Mouse (Mus musculus): ENCODE measurements around the gene Metap1d. TPM values are rescaled to one million over a fixed set of nuclear protein-coding genes. Genes with fewer than 3 reads are reported as not detected.

Gene Metap1d
- polyA plus RNA-seq, 1 experiment from 2014 or later, result 43.0 TPM

GRCm38 (mm10) chr2:71462553-71462952, 9.5 kb downstream of the Metap1d start:
- H3K27me3 ChIP-seq (replicated peaks; ENCODE audit: control insufficient read depth, insufficient read depth, low read length), result no peaks in the 10 kb centered on the region

GRCm38 (mm10) chr2:71466103-71466502, 13.0 kb downstream of the Metap1d start:
- Histone ChIP-seq H3K4me1 (ENCODE audit: control insufficient read depth, insufficient read depth, low read length) (no peaks in the 10 kb centered on the region), H3K4me3 (ENCODE audit: low read depth, low read length) (no peak overlapping the region), H3K9ac (ENCODE audit: low read depth, low read length) (no peak overlapping the region), H3K27me3 (replicated peaks; ENCODE audit: control insufficient read depth, insufficient read depth, low read length) (no peaks in the 10 kb centered on the region), H3K27ac (replicated peaks; ENCODE audit: low read depth, low read length) (no peak overlapping the region), H3K36me3 (ENCODE audit: control insufficient read depth, insufficient read depth, low read length) (no peaks in the 10 kb centered on the region), H3K9me3 (ENCODE audit: control insufficient read depth, low read length) (no peaks in the 10 kb centered on the region), H3K4me2 (ENCODE audit: low read depth, low read length) (no peak overlapping the region)
- ATAC-seq (ENCODE audit: low read depth) (peak; percentile 81; the same call in 1 of the 2 replicates), DNase-seq (ENCODE audit: low spot score) (peak; percentile 44)
- 20% methylated on average over 5 of the region's 6 CpGs for WGBS

More at GRCm38 (mm10) chr2:71462553-71462952, 9.5 kb downstream of the Metap1d start:
- Histone ChIP-seq H3K27ac (replicated peaks; ENCODE audit: low read depth, low read length) (no peak overlapping the region), H3K4me2 (ENCODE audit: low read depth, low read length) (no peak overlapping the region), H3K9me3 (ENCODE audit: control insufficient read depth, low read length) (no peaks in the 10 kb centered on the region), H3K4me1 (ENCODE audit: control insufficient read depth, insufficient read depth, low read length) (no peaks in the 10 kb centered on the region), H3K36me3 (ENCODE audit: control insufficient read depth, insufficient read depth, low read length) (no peaks in the 10 kb centered on the region), H3K4me3 (ENCODE audit: low read depth, low read length) (no peak overlapping the region), H3K9ac (ENCODE audit: low read depth, low read length) (no peak overlapping the region)
- DNase-seq (ENCODE audit: low spot score) (no peak), ATAC-seq (ENCODE audit: low read depth) (no peak)
- 65% methylated on average over 3 of the region's 3 CpGs for WGBS

DNA sequence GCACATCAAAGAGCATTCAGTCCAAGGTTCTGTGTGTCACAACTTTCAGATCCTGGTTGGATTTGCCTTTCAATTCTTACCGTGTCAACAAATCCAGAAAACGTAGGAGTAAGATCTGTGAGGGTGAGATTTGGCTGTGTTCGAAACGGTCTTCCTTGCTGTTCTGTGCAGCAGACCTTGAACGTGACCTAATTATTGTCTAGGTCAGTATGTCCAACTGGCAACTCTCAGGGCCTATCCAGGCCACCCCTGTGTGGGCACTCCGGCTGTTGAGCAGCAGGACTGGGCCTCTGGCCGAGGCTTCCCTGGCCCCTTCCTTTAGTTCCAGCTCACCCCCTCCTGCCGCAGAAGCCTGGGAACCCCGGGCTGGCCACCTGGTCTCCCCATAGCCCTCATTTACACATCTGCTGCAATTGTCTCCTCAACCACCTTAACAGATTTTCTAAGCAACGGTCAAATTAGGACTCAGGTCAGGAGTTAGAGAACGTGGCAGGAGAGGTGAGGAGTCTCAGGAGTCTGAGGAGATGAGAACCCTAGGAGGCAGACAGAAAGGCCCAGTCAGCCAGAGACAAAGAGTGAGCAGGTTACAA, 13.9 kb downstream of the Metap1d start:
- Histone ChIP-seq H3K27ac (replicated peaks; ENCODE audit: low read depth, low read length) (no peak overlapping the region), H3K4me1 (ENCODE audit: control insufficient read depth, insufficient read depth, low read length) (no peaks in the 10 kb centered on the region), H3K9me3 (ENCODE audit: control insufficient read depth, low read length) (no peaks in the 10 kb centered on the region), H3K4me3 (ENCODE audit: low read depth, low read length) (no peak overlapping the region), H3K27me3 (replicated peaks; ENCODE audit: control insufficient read depth, insufficient read depth, low read length) (no peaks in the 10 kb centered on the region), H3K36me3 (ENCODE audit: control insufficient read depth, insufficient read depth, low read length) (no peaks in the 10 kb centered on the region), H3K9ac (ENCODE audit: low read depth, low read length) (no peak overlapping the region), H3K4me2 (ENCODE audit: low read depth, low read length) (no peak overlapping the region)
- ATAC-seq (ENCODE audit: low read depth) (peak; percentile 67; the same call in 1 of the 2 replicates), DNase-seq (ENCODE audit: low spot score) (peak; percentile 38)
- WGBS, result 67% methylated on average over 11 of the region's 11 CpGs

DNA sequence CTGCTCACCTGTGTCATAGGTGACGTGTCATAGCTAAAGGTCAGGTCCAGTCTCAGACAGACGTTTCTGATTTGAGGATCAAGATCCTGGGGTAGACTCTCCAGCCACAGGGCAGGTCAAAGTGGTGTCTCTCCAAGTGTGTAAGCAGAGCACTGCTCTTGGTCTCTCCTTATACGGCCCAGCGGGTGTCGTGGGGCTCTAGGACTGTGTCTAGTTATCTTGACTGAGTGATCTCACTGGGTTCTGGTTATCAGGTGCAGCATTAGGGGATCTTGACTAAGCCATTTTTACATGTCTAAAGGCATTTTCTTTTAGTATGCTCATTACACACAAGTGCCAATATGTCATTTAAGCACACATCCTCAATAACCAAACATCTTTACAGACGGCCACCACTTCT, 18.0 kb downstream of the Metap1d start:
- Histone ChIP-seq H3K9me3 (ENCODE audit: control insufficient read depth, low read length) (no peaks in the 10 kb centered on the region), H3K4me3 (ENCODE audit: low read depth, low read length) (no peak overlapping the region), H3K4me2 (ENCODE audit: low read depth, low read length) (no peak overlapping the region), H3K27ac (replicated peaks; ENCODE audit: low read depth, low read length) (no peak overlapping the region), H3K36me3 (ENCODE audit: control insufficient read depth, insufficient read depth, low read length) (no peaks in the 10 kb centered on the region), H3K9ac (ENCODE audit: low read depth, low read length) (no peak overlapping the region), H3K27me3 (replicated peaks; ENCODE audit: control insufficient read depth, insufficient read depth, low read length) (no peaks in the 10 kb centered on the region), H3K4me1 (ENCODE audit: control insufficient read depth, insufficient read depth, low read length) (peaks cover 23% of the 10 kb centered on the region)
- ATAC-seq (ENCODE audit: low read depth), result no peak
- 88% methylated on average over 6 of the region's 6 CpGs for WGBS
- no peak for DNase-seq (ENCODE audit: low spot score)

- H3K36me3 ChIP-seq (ENCODE audit: control insufficient read depth, insufficient read depth, low read length), result no peaks in the 10 kb centered on the region
- no peak overlapping the region for H3K9ac ChIP-seq (ENCODE audit: low read depth, low read length)
- no peak overlapping the region for H3K4me3 ChIP-seq (ENCODE audit: low read depth, low read length)
- no peaks in the 10 kb centered on the region for H3K27me3 ChIP-seq (replicated peaks; ENCODE audit: control insufficient read depth, insufficient read depth, low read length)
- no peak for ATAC-seq (ENCODE audit: low read depth)
- H3K27ac ChIP-seq (replicated peaks; ENCODE audit: low read depth, low read length), result peak overlapping the region; percentile 76
- peak overlapping the region; percentile 23; the same call in 1 of the 2 replicates for H3K4me2 ChIP-seq (ENCODE audit: low read depth, low read length)
- H3K4me1 ChIP-seq (ENCODE audit: control insufficient read depth, insufficient read depth, low read length), result peaks cover 23% of the 10 kb centered on the region
- WGBS, result 20% methylated on average over 7 of the region's 7 CpGs
- DNase-seq (ENCODE audit: low spot score), result no peak
- H3K9me3 ChIP-seq (ENCODE audit: control insufficient read depth, low read length), result peaks cover 6% of the 10 kb centered on the region; the same call in 1 of the 2 replicates
These were observed 20.8 kb downstream of the Metap1d start for GRCm38 (mm10) chr2:71473830-71474229.

DNA sequence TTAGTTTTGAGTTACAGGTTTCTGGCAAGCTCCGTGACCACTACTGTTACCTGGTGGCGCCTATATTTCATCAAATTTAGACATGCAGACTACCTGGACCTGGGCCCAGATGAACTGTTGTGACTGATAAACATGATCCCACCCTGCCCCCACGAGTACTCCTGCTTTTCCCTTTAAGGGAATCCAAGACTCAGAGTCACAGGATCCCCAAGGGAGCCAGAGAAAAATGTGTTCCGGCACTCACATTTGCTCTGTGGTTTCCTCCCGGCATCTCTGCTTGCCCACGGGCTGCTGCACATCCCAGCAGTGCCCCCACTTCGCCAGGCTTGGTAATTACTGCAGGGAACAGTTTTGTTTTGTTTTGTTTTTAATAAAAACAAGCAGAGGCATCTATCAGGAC, 21.3 kb downstream of the Metap1d start:
- 11% methylated on average over 7 of the region's 7 CpGs for WGBS
- peak; percentile 73; the same call in 1 of the 2 replicates for ATAC-seq (ENCODE audit: low read depth)
- Histone ChIP-seq H3K27ac (replicated peaks; ENCODE audit: low read depth, low read length) (peak overlapping the region; percentile 76), H3K36me3 (ENCODE audit: control insufficient read depth, insufficient read depth, low read length) (no peaks in the 10 kb centered on the region), H3K9ac (ENCODE audit: low read depth, low read length) (no peak overlapping the region), H3K27me3 (replicated peaks; ENCODE audit: control insufficient read depth, insufficient read depth, low read length) (no peaks in the 10 kb centered on the region), H3K4me1 (ENCODE audit: control insufficient read depth, insufficient read depth, low read length) (peaks cover 23% of the 10 kb centered on the region), H3K4me3 (ENCODE audit: low read depth, low read length) (no peak overlapping the region), H3K4me2 (ENCODE audit: low read depth, low read length) (peak overlapping the region; percentile 23), H3K9me3 (ENCODE audit: control insufficient read depth, low read length) (peaks cover 6% of the 10 kb centered on the region; the same call in 1 of the 2 replicates)
- peak; percentile 90 for DNase-seq (ENCODE audit: low spot score)

- no peak overlapping the region; the same call in 1 of the 2 replicates for H3K4me2 ChIP-seq (ENCODE audit: low read depth, low read length)
- no peak for ATAC-seq (ENCODE audit: low read depth)
These were observed 22.2 kb downstream of the Metap1d start for GRCm38 (mm10) chr2:71475311-71475710.

GRCm38 (mm10) chr2:71475760-71476159, 22.7 kb downstream of the Metap1d start:
- peaks cover 31% of the 10 kb centered on the region for H3K4me1 ChIP-seq (ENCODE audit: control insufficient read depth, insufficient read depth, low read length)
- H3K4me3 ChIP-seq (ENCODE audit: low read depth, low read length), result no peak overlapping the region
- no peaks in the 10 kb centered on the region for H3K27me3 ChIP-seq (replicated peaks; ENCODE audit: control insufficient read depth, insufficient read depth, low read length)
- no peak overlapping the region for H3K9ac ChIP-seq (ENCODE audit: low read depth, low read length)
- ATAC-seq (ENCODE audit: low read depth), result peak; percentile 60; the same call in 1 of the 2 replicates
- peak overlapping the region; percentile 76 for H3K27ac ChIP-seq (replicated peaks; ENCODE audit: low read depth, low read length)
- peak; percentile 54 for DNase-seq (ENCODE audit: low spot score)
- no peaks in the 10 kb centered on the region for H3K36me3 ChIP-seq (ENCODE audit: control insufficient read depth, insufficient read depth, low read length)
- WGBS, result 42% methylated on average over 4 of the region's 4 CpGs
- H3K4me2 ChIP-seq (ENCODE audit: low read depth, low read length), result no peak overlapping the region; the same call in 1 of the 2 replicates
- H3K9me3 ChIP-seq (ENCODE audit: control insufficient read depth, low read length), result peaks cover 6% of the 10 kb centered on the region; the same call in 1 of the 2 replicates

More at GRCm38 (mm10) chr2:71475311-71475710, 22.2 kb downstream of the Metap1d start:
- 40% methylated on average over 10 of the region's 10 CpGs for WGBS
- Histone ChIP-seq H3K9me3 (ENCODE audit: control insufficient read depth, low read length) (peaks cover 6% of the 10 kb centered on the region; the same call in 1 of the 2 replicates), H3K27ac (replicated peaks; ENCODE audit: low read depth, low read length) (peak overlapping the region; percentile 76), H3K9ac (ENCODE audit: low read depth, low read length) (no peak overlapping the region), H3K36me3 (ENCODE audit: control insufficient read depth, insufficient read depth, low read length) (no peaks in the 10 kb centered on the region), H3K4me1 (ENCODE audit: control insufficient read depth, insufficient read depth, low read length) (peaks cover 28% of the 10 kb centered on the region), H3K4me3 (ENCODE audit: low read depth, low read length) (no peak overlapping the region), H3K27me3 (replicated peaks; ENCODE audit: control insufficient read depth, insufficient read depth, low read length) (no peaks in the 10 kb centered on the region)
- DNase-seq (ENCODE audit: low spot score), result no peak

- Histone ChIP-seq H3K4me3 (ENCODE audit: low read depth, low read length) (no peak overlapping the region), H3K9me3 (ENCODE audit: control insufficient read depth, low read length) (peaks cover 6% of the 10 kb centered on the region; the same call in 1 of the 2 replicates), H3K27ac (replicated peaks; ENCODE audit: low read depth, low read length) (no peak overlapping the region), H3K36me3 (ENCODE audit: control insufficient read depth, insufficient read depth, low read length) (no peaks in the 10 kb centered on the region), H3K27me3 (replicated peaks; ENCODE audit: control insufficient read depth, insufficient read depth, low read length) (no peaks in the 10 kb centered on the region), H3K4me2 (ENCODE audit: low read depth, low read length) (no peak overlapping the region), H3K9ac (ENCODE audit: low read depth, low read length) (no peak overlapping the region), H3K4me1 (ENCODE audit: control insufficient read depth, insufficient read depth, low read length) (peaks cover 44% of the 10 kb centered on the region)
- DNase-seq (ENCODE audit: low spot score) (no peak), ATAC-seq (ENCODE audit: low read depth) (no peak)
These were observed 24.7 kb downstream of the Metap1d start for GRCm38 (mm10) chr2:71477787-71478186.

Measured in embryonic facial prominence, embryonic 14.5 days (tissue).